Mouse (Mus musculus) limb, embryonic 10.5 days (tissue): ENCODE measurements around the gene Cacna1c. TPM values are rescaled to one million over a fixed set of nuclear protein-coding genes. Genes with fewer than 3 reads are reported as not detected.

Experiments used
- DNase-seq: peaks from one replicate; pipeline ENCODE4 v3.0.0-alpha.2; 2017; ENCODE audit warnings: low spot score
- H3K27ac ChIP-seq: fragments of 300-500 bp; sonication (generic); 2 replicates; pipeline ENCODE4 v1.5.1; 2016; ENCODE audit warnings: mild to moderate bottlenecking
- H3K27me3 ChIP-seq: fragments of 300-500 bp; sonication (generic); 2 replicates; pipeline ENCODE4 v1.6.1; 2016; ENCODE audit warnings: low read depth, mild to moderate bottlenecking; ENCODE audit not compliant: poor library complexity, severe bottlenecking
- H3K36me3 ChIP-seq: fragments of 300-500 bp; sonication (generic); 2 replicates; pipeline ENCODE4 v1.6.1; 2016; ENCODE audit warnings: mild to moderate bottlenecking, moderate library complexity
- H3K4me1 ChIP-seq: fragments of 300-500 bp; sonication (generic); 2 replicates; pipeline ENCODE4 v1.6.1; 2016
- H3K4me3 ChIP-seq: fragments of 300-500 bp; sonication (generic); 2 replicates; pipeline ENCODE4 v1.5.1; 2016; ENCODE audit warnings: mild to moderate bottlenecking, moderate library complexity
- H3K9me3 ChIP-seq: fragments of 300-500 bp; sonication (generic); replicated peaks from 2 replicates; pipeline ENCODE4 v1.6.1; 2016; ENCODE audit warnings: mild to moderate bottlenecking
- WGBS: fragments of 180-500 bp; shearing (Covaris S2); methylation state at CpG from one replicate; pipeline ENCODE4 v1.1.7; 2016; 5-methylcytosine and 5-hydroxymethylcytosine counted together
- polyA plus RNA-seq: library from polyadenylated mRNA; unstranded; fragments of >200 nt; fragmentation: Nextera tagmentation; extraction: Ambion mirVana; gene quantifications from 2 replicates; pipeline ENCODE4 v1.2.1, GENCODE M21; 2016

The Cacna1c gene
- polyA plus RNA-seq, 1 experiment from 2014 or later, result 10.2 TPM

- no peaks in the 10 kb centered on the region for H3K9me3 ChIP-seq
- WGBS, result 81% methylated on average over 7 of the region's 7 CpGs
- H3K27ac ChIP-seq, result no peak overlapping the region
- H3K27me3 ChIP-seq, result no peaks in the 10 kb centered on the region
- H3K36me3 ChIP-seq, result no peaks in the 10 kb centered on the region
- no peak for DNase-seq
- peaks cover 18% of the 10 kb centered on the region for H3K4me1 ChIP-seq
- peak overlapping the region; percentile 94 for H3K4me3 ChIP-seq
Observed at GRCm38 (mm10) chr6:119176103-119176502, 20.1 kb downstream of the Cacna1c start.

GRCm38 (mm10) chr6:119175078-119175853 is 21.0 kb downstream of the Cacna1c start, which contains the start of gene Dcp1b:
Dcp1b (plus strand) TSS chr6:119175253.
- peak within 1 kb of the TSS; percentile 96 for H3K27ac ChIP-seq
- H3K4me3 ChIP-seq, result peak within 1 kb of the TSS; percentile 94
- H3K36me3 ChIP-seq, result no peaks in the 10 kb centered on the region
- no peaks in the 10 kb centered on the region for H3K9me3 ChIP-seq
- WGBS, result under 1% methylated on average over 65 of the region's 65 CpGs
- H3K4me1 ChIP-seq, result peaks cover 18% of the 10 kb centered on the region
- H3K27me3 ChIP-seq, result no peaks in the 10 kb centered on the region
- DNase-seq, result peak; percentile 96

DNA sequence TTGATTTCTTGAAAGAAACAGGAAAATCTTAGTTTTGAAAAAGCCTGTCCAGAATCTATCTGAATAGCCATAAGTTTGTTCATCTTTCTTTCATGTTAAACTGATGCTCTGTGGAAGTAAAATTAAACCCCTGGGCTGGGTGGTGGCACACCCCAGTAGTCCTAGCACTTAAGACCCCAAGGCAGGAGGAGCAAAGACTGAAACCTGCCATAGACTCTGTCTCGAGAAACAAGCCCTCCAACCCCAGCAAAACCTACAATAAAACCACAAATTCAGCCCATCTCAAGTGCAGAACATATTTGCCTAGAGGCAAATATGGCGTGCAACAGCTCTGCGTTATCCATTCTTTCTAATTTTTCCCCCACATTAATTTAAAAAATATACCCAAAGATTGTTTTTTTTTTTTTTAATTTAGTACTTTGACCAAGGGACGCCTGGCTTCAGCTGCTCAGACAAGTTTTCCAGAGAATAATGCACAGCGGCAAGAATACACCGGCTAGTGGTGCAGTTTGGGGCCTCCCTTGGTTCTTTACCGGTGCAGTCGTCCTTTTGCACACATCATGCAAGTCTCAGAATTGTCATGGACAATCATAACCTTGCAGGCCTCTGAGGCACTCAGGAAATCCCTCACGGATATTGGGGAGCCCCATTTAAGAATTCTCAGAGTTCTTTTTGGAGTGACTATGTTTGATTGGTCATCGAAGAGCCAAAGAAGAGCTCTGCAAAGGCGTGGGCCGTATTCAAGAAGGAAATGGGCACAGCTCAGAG is 21.7 kb downstream of the Cacna1c start:
- 57% methylated on average over 12 of the region's 12 CpGs for WGBS
- peak overlapping the region; percentile 96 for H3K27ac ChIP-seq

GRCm38 (mm10) chr6:119165677-119166076 is 30.5 kb downstream of the Cacna1c start:
- Histone ChIP-seq H3K27ac (no peak overlapping the region), H3K9me3 (no peaks in the 10 kb centered on the region), H3K36me3 (no peaks in the 10 kb centered on the region), H3K4me3 (no peak overlapping the region), H3K27me3 (no peaks in the 10 kb centered on the region), H3K4me1 (no peaks in the 10 kb centered on the region)
- DNase-seq, result no peak

More for the DNA sequence above, 21.7 kb downstream of the Cacna1c start:
- DNase-seq, result no peak
- Histone ChIP-seq H3K36me3 (no peaks in the 10 kb centered on the region), H3K27me3 (no peaks in the 10 kb centered on the region), H3K4me3 (peak overlapping the region; percentile 94), H3K4me1 (peaks cover 18% of the 10 kb centered on the region), H3K9me3 (no peaks in the 10 kb centered on the region)

- Histone ChIP-seq H3K4me1 (no peaks in the 10 kb centered on the region; the same call in 1 of the 2 replicates), H3K27me3 (peaks cover 10% of the 10 kb centered on the region; the same call in 1 of the 2 replicates), H3K27ac (no peak overlapping the region), H3K4me3 (no peak overlapping the region), H3K9me3 (no peaks in the 10 kb centered on the region), H3K36me3 (no peaks in the 10 kb centered on the region)
- DNase-seq, result no peak
- WGBS, result 47% methylated on average over 4 of the region's 4 CpGs
Observed at GRCm38 (mm10) chr6:119145109-119145508, 51.1 kb downstream of the Cacna1c start.

GRCm38 (mm10) chr6:119139561-119139960 is 56.7 kb downstream of the Cacna1c start:
- Histone ChIP-seq H3K27me3 (peaks cover 6% of the 10 kb centered on the region; the same call in 1 of the 2 replicates), H3K4me1 (no peaks in the 10 kb centered on the region), H3K36me3 (no peaks in the 10 kb centered on the region), H3K9me3 (no peaks in the 10 kb centered on the region), H3K4me3 (no peak overlapping the region), H3K27ac (no peak overlapping the region)
- 26% methylated on average over 7 of the region's 7 CpGs for WGBS
- no peak for DNase-seq

DNA sequence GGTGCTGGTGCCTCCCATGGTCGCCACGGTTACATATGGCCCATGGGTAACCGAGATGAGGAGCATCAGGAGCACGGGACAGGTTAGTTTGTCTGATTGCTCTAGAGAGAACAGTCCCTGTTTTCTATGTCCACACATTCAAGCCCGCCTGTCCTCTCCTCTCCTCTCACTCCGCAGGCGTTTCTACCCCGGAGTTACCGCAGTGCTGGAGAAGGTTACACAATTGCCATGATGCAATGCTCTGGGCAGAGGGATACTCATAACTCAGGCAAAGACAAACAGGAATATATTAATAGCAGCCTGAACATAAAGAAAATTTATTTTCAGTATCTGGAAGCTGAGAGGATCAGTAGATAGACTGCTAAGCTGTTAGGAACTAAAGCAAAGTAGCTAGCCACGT is 58.5 kb downstream of the Cacna1c start:
- Histone ChIP-seq H3K9me3 (no peaks in the 10 kb centered on the region), H3K36me3 (no peaks in the 10 kb centered on the region), H3K4me1 (no peaks in the 10 kb centered on the region), H3K27me3 (0 out of 2 replicates have a peak, but pooled peaks cover 1% of the 10 kb centered on the region), H3K27ac (no peak overlapping the region), H3K4me3 (no peak overlapping the region)
- DNase-seq, result no peak
- 93% methylated on average over 10 of the region's 10 CpGs for WGBS

DNA sequence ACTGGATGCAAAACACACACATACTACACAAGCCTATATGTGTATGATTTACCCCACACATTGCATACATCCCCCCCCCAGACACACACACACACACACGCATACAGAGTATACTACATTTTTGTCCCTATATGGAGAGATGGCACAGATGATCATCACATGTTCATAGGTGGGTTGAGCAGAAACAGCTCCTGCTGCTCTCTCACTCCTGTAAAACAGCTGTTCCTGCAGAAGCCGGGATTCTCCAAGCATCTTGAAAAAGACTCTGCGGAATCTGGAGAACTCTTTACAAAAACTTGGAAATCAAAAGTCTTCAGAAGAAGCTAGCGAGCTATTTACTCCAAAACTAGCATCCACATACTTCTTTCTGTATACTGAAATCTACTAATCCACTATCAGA is 63.4 kb downstream of the Cacna1c start:
- Histone ChIP-seq H3K27ac (no peak overlapping the region), H3K4me3 (no peak overlapping the region), H3K36me3 (no peaks in the 10 kb centered on the region), H3K4me1 (peaks cover 8% of the 10 kb centered on the region; the same call in 1 of the 2 replicates), H3K27me3 (no peaks in the 10 kb centered on the region), H3K9me3 (no peaks in the 10 kb centered on the region)
- WGBS, result 94% methylated on average over 4 of the region's 4 CpGs
- no peak for DNase-seq

DNA sequence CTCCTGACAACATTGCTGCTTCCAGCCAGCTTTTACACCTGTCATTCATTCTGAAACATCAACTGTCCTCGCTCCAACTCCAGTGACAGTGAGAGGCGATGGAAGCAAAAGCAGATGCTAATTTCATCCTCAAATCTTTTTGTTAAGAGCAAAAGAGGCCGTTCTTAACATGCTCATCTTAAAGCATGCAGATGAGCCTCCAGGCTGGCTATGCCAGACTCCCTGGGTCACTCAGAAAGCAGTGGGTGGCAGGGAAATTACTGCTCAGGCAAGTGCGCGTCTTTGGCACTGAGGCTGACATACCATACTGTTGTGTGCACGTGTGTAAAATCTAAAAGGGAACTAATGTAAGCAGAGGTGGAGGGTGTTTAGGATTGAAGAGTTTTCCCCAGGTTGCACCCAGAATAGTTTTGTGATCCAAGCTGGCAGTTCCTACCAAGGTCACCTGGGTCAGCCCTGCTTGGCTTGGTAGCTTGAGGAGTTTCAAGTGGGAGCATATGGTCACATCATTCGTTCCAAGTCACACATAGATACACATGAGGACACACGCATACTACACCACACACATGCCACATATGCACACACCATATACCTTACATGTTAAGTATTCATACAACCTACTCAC is 64.0 kb downstream of the Cacna1c start:
- no peak for DNase-seq
- H3K27me3 ChIP-seq, result no peaks in the 10 kb centered on the region
- peaks cover 8% of the 10 kb centered on the region; the same call in 1 of the 2 replicates for H3K4me1 ChIP-seq
- no peak overlapping the region for H3K27ac ChIP-seq
- no peaks in the 10 kb centered on the region for H3K9me3 ChIP-seq
- 89% methylated on average over 8 of the region's 8 CpGs for WGBS
- H3K4me3 ChIP-seq, result no peak overlapping the region
- no peaks in the 10 kb centered on the region for H3K36me3 ChIP-seq

- WGBS, result 81% methylated on average over 5 of the region's 5 CpGs
- peaks cover 8% of the 10 kb centered on the region; the same call in 1 of the 2 replicates for H3K4me1 ChIP-seq
- no peaks in the 10 kb centered on the region for H3K36me3 ChIP-seq
- H3K27me3 ChIP-seq, result no peaks in the 10 kb centered on the region
- no peak overlapping the region for H3K27ac ChIP-seq
- DNase-seq, result peak; percentile 30
- no peaks in the 10 kb centered on the region for H3K9me3 ChIP-seq
- no peak overlapping the region for H3K4me3 ChIP-seq
Observed at GRCm38 (mm10) chr6:119129664-119130063, 66.6 kb downstream of the Cacna1c start.

GRCm38 (mm10) chr6:119128521-119128920 is 67.7 kb downstream of the Cacna1c start:
- no peaks in the 10 kb centered on the region for H3K36me3 ChIP-seq
- H3K27ac ChIP-seq, result no peak overlapping the region
- H3K4me1 ChIP-seq, result peaks cover 8% of the 10 kb centered on the region; the same call in 1 of the 2 replicates
- no peaks in the 10 kb centered on the region for H3K9me3 ChIP-seq
- no peak overlapping the region for H3K4me3 ChIP-seq
- whole genome bisulfite sequencing, result 90% methylated on average over 8 of the region's 8 CpGs
- DNase-seq, result no peak
- H3K27me3 ChIP-seq, result no peaks in the 10 kb centered on the region

DNA sequence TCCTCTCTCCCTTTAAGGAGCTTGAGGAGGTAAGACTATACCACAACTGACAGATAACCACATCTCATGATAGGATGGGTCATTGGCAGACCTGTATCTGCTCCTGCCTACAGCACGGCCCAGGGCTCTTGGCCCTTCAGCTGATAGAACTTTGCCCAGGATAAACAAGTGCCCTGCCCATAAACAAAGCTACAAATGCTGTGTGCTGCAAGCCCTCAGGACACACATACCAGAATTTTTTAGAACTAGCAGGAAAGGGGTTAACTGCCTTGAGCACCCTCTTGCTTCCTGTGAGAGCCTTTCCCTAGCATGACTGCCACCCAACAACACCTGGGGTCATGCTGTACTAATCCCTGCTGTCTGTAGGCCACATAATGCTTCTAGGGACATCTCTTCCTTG is 68.1 kb downstream of the Cacna1c start:
- no peaks in the 10 kb centered on the region for H3K9me3 ChIP-seq
- peak; percentile 26 for DNase-seq
- WGBS, result 88% methylated on average over 1 of the region's 1 CpGs
- no peaks in the 10 kb centered on the region for H3K27me3 ChIP-seq
- H3K4me3 ChIP-seq, result no peak overlapping the region
- H3K4me1 ChIP-seq, result peaks cover 8% of the 10 kb centered on the region; the same call in 1 of the 2 replicates
- no peaks in the 10 kb centered on the region for H3K36me3 ChIP-seq
- no peak overlapping the region for H3K27ac ChIP-seq
